Mouse (Mus musculus) frontal cortex, postnatal 10 days (tissue): ENCODE results near the gene Tbxas1.

ENCODE experiments used
- DNase-seq, 2 experiments: peaks; one replicate each; pipeline ENCODE4 v3.0.0; 2022; ENCODE audit warnings: low spot score in 2 of 2, mixed read lengths in 1 of 2

Gene Tbxas1

GRCm38 (mm10) chr6:39050836-39051235 lies 175.6 kb downstream of the Tbxas1 start:
- no peak for DNase-seq

GRCm38 (mm10) chr6:39051799-39052556 lies 176.8 kb downstream of the Tbxas1 start:
- no peak for DNase-seq

GRCm38 (mm10) chr6:39052636-39053035 lies 177.4 kb downstream of the Tbxas1 start:
- no peak for DNase-seq

GRCm38 (mm10) chr6:39054206-39054864 lies 179.1 kb downstream of the Tbxas1 start:
- DNase-seq, result no peak

- DNase-seq, result no peak
Measured at GRCm38 (mm10) chr6:39054878-39055508, 179.8 kb downstream of the Tbxas1 start.

GRCm38 (mm10) chr6:39055831-39056261 lies 180.6 kb downstream of the Tbxas1 start:
- no peak for DNase-seq

- no peak for DNase-seq
Measured at GRCm38 (mm10) chr6:39057161-39057560, 182.0 kb downstream of the Tbxas1 start.

- DNase-seq, result no peak
Measured at GRCm38 (mm10) chr6:39058389-39058788, 183.2 kb downstream of the Tbxas1 start.

- DNase-seq, result no peak
Measured at GRCm38 (mm10) chr6:39058936-39059335, 183.7 kb downstream of the Tbxas1 start.

GRCm38 (mm10) chr6:39059547-39060497 lies 184.6 kb downstream of the Tbxas1 start:
- DNase-seq, result no peak

- DNase-seq, result no peak
Measured at GRCm38 (mm10) chr6:39061180-39061579, 186.0 kb downstream of the Tbxas1 start.

- DNase-seq, result no peak
Measured at GRCm38 (mm10) chr6:39063541-39063940, 188.3 kb downstream of the Tbxas1 start.

- peak; percentile 48 to 78 for DNase-seq
Measured at GRCm38 (mm10) chr6:39066935-39067578, 191.9 kb downstream of the Tbxas1 start.

- no peak for DNase-seq
Measured at GRCm38 (mm10) chr6:39072664-39073063, 197.5 kb downstream of the Tbxas1 start.

- DNase-seq, result no peak
Measured at GRCm38 (mm10) chr6:39074186-39074585, 199.0 kb downstream of the Tbxas1 start.

GRCm38 (mm10) chr6:39076498-39076897 lies 201.3 kb downstream of the Tbxas1 start:
- no peak for DNase-seq

- no peak for DNase-seq
Measured at GRCm38 (mm10) chr6:39104631-39105030, 229.4 kb downstream of the Tbxas1 start.

GRCm38 (mm10) chr6:39106812-39107211 lies 231.6 kb downstream of the Tbxas1 start:
- DNase-seq, result no peak

GRCm38 (mm10) chr6:39112701-39113100 lies 237.5 kb downstream of the Tbxas1 start:
- DNase-seq, result no peak

GRCm38 (mm10) chr6:39113141-39113540 lies 237.9 kb downstream of the Tbxas1 start:
- no peak for DNase-seq

GRCm38 (mm10) chr6:39115438-39115837 lies 240.2 kb downstream of the Tbxas1 start:
- no peak for DNase-seq
